In the genomic region with DNA sequence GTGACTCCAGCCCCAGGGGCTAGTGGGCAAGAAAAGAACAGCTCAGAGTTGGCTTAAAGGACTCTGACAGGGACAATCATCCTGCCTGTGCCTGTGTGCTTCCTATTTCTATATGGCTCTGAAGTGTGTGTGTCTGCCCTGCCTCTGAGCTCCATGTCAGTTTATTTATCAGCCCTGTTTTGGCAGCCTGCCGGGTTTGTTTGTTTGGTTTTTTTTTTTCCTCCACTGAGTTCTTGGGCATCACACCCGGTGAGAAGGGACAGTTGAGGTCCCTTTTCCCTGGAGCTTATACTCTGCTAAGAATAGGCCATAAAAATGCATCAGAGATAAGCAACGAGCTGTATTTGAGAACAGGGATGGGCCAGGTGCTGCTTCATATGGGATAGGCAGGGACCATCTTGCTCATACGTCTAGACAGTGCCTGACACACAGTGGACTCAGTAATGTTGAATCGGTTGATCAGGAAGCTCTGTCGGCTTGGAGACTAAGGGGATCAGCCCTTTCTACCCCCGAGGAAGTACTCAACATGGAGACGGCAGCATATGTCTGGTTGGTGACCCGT, we compare ENCODE assay signal across 19 mouse cellular contexts. TPM values are rescaled to one million over a fixed set of nuclear protein-coding genes. Genes with fewer than 3 reads are reported as not detected.
DNase-seq lines count a peak whose midpoint lies in the region; ATAC-seq lines count a peak whose summit lies in the region.
"Had no signal": no experiment of that assay in that cellular context is flagged by ENCODE, and none has a peak within 500 bp of the region (broad histone marks: within the 10 kb centered on the region; RNA-seq: fewer than 3 reads in every experiment).

No protein-coding gene starts in this region.

- H3K9me3 ChIP-seq in heart, embryonic 11.5 days (replicated peaks; ENCODE audit: control insufficient read depth, low read length) = no peaks in the 10 kb centered on the region
- no peaks in the 10 kb centered on the region for H3K9me3 ChIP-seq in stomach, embryonic 16.5 days (replicated peaks; ENCODE audit: control insufficient read depth, low read length)
- H3K9me3 ChIP-seq: hindbrain, embryonic 12.5 days had no signal

- no peak for ATAC-seq in heart, embryonic 11.5 days (replicated peaks; ENCODE audit: insufficient number of reproducible peaks, low FRiP score, low TSS enrichment)
- no peak for ATAC-seq in stomach, embryonic 16.5 days (ENCODE audit: insufficient read depth, low FRiP score)
- no peak for ATAC-seq in inflammation-experienced regulatory T-cells, adult 6 months
- ATAC-seq: forebrain, postnatal 0 days had no signal

- H3K4me1 ChIP-seq in heart, embryonic 11.5 days (ENCODE audit: control insufficient read depth, insufficient read depth, low read length) = peaks cover 32% of the 10 kb centered on the region
- H3K4me1 ChIP-seq in stomach, embryonic 16.5 days (ENCODE audit: control insufficient read depth, insufficient read depth, low read length) = peaks cover 12% of the 10 kb centered on the region
- H3K4me1 ChIP-seq: hindbrain, embryonic 12.5 days had no signal

- no peaks in the 10 kb centered on the region for H3K36me3 ChIP-seq in heart, embryonic 11.5 days (ENCODE audit: control insufficient read depth, insufficient read depth, low read length)
- no peaks in the 10 kb centered on the region for H3K36me3 ChIP-seq in stomach, embryonic 16.5 days (ENCODE audit: control insufficient read depth, insufficient read depth, low read length)
- H3K36me3 ChIP-seq: hindbrain, embryonic 12.5 days had no signal

- no peak overlapping the region for H3K4me3 ChIP-seq in heart, embryonic 11.5 days (ENCODE audit: low read depth, low read length)
- H3K4me3 ChIP-seq in stomach, embryonic 16.5 days (replicated peaks; ENCODE audit: low read length) = no peak overlapping the region
- H3K4me3 ChIP-seq: hindbrain, embryonic 12.5 days had no signal

- DNase-seq in heart, adult 11 months = no peak
- peak; percentile 38 for DNase-seq in kidney, postnatal 10 days
- DNase-seq in kidney, adult 18-20 months = no peak
- peak; percentile 58 for DNase-seq in testis, postnatal 10 days (ENCODE audit: low spot score)
- no peak for DNase-seq in testis, postnatal 14 days (ENCODE audit: low spot score)
- DNase-seq: adrenal gland, postnatal 14 days; cerebellum, adult 9-11 months; forebrain, postnatal 0 days; kidney, adult 11 months; layer of hippocampus, postnatal 36 days; lung, postnatal 36 days; midbrain, embryonic 14.5 days; thymus, adult 2 months had no signal

- peak overlapping the region; percentile 10; the same call in 1 of the 2 replicates for H3K27ac ChIP-seq in heart, embryonic 11.5 days (ENCODE audit: low read depth, low read length)
- H3K27ac ChIP-seq in stomach, embryonic 16.5 days (ENCODE audit: low read length) = peak overlapping the region; percentile 43; the same call in 1 of the 2 replicates
- H3K27ac ChIP-seq: hindbrain, embryonic 12.5 days had no signal

- H3K27me3 ChIP-seq in heart, embryonic 11.5 days (ENCODE audit: control insufficient read depth, insufficient read depth, low read length) = no peaks in the 10 kb centered on the region
- no peaks in the 10 kb centered on the region for H3K27me3 ChIP-seq in stomach, embryonic 16.5 days (ENCODE audit: control insufficient read depth, insufficient read depth, low read length)

- no peak overlapping the region for H3K4me2 ChIP-seq in heart, embryonic 11.5 days
- no peak overlapping the region for H3K4me2 ChIP-seq in stomach, embryonic 16.5 days (ENCODE audit: low read depth, low read length)
- H3K4me2 ChIP-seq: hindbrain, embryonic 12.5 days had no signal

- no peak overlapping the region for H3K9ac ChIP-seq in heart, embryonic 11.5 days (ENCODE audit: low read depth, low read length)
- H3K9ac ChIP-seq in stomach, embryonic 16.5 days (ENCODE audit: low read length) = no peak overlapping the region
- H3K9ac ChIP-seq: forebrain, postnatal 0 days had no signal

- WGBS in heart, embryonic 11.5 days (ENCODE audit: insufficient replicate concordance) = 54% methylated on average over 9 of the region's 9 CpGs
- WGBS in stomach, embryonic 16.5 days = 42% methylated on average over 9 of the region's 9 CpGs

RNA-seq across cellular contexts. Expression of gene Marcksl1, which starts 11.0 kb away (rescaled TPM):
- 506 and 517 TPM in 2 replicates for polyA plus RNA-seq in heart, embryonic 11.5 days (2014; fragmentation: Nextera tagmentation; extraction: Ambion mirVana)
- 259 and 296 TPM in 2 replicates for polyA plus RNA-seq in stomach, embryonic 16.5 days (2015; fragmentation: Nextera tagmentation; extraction: Ambion mirVana)
- 1 to 10 TPM; 2.7 to 4.9 (median 4.4) TPM for polyA plus RNA-seq in inflammation-experienced regulatory T-cells, adult 6 months (2017; shearing (Covaris generic))

RNA-seq across cellular contexts. Expression of gene Fam229a, which starts 11.4 kb away (rescaled TPM):
- not detected in 2 replicates for polyA plus RNA-seq in heart, embryonic 11.5 days (2014; fragmentation: Nextera tagmentation; extraction: Ambion mirVana)
- polyA plus RNA-seq in stomach, embryonic 16.5 days (2015; fragmentation: Nextera tagmentation; extraction: Ambion mirVana) = not detected in 2 replicates
- polyA plus RNA-seq in inflammation-experienced regulatory T-cells, adult 6 months (2017; shearing (Covaris generic)) = not detected
- polyA plus RNA-seq: embryonic facial prominence, embryonic 14.5 days; hindbrain, embryonic 12.5 days; midbrain, embryonic 14.5 days had no signal

RNA-seq across cellular contexts. Expression of gene Tssk3, which starts 11.6 kb away (rescaled TPM):
- polyA plus RNA-seq in heart, embryonic 11.5 days (2014; fragmentation: Nextera tagmentation; extraction: Ambion mirVana) = not detected in 2 replicates
- not detected in 2 replicates for polyA plus RNA-seq in stomach, embryonic 16.5 days (2015; fragmentation: Nextera tagmentation; extraction: Ambion mirVana)
- not detected for polyA plus RNA-seq in inflammation-experienced regulatory T-cells, adult 6 months (2017; shearing (Covaris generic))
- polyA plus RNA-seq: embryonic facial prominence, embryonic 14.5 days; hindbrain, embryonic 12.5 days; liver, adult 2 months; thymus, adult 2 months had no signal

RNA-seq across cellular contexts. Expression of gene Hdac1, which starts 40.1 kb away (rescaled TPM):
- polyA plus RNA-seq in heart, embryonic 11.5 days (2014; fragmentation: Nextera tagmentation; extraction: Ambion mirVana) = 154 and 175 TPM in 2 replicates
- 195 and 205 TPM in 2 replicates for polyA plus RNA-seq in stomach, embryonic 16.5 days (2015; fragmentation: Nextera tagmentation; extraction: Ambion mirVana)
- 100 to 1,000 TPM; 256 to 267 (median 261) TPM for polyA plus RNA-seq in inflammation-experienced regulatory T-cells, adult 6 months (2017; shearing (Covaris generic))

RNA-seq across cellular contexts. Expression of gene Bsdc1, which starts 41.0 kb away (rescaled TPM):
- polyA plus RNA-seq in heart, embryonic 11.5 days (2014; fragmentation: Nextera tagmentation; extraction: Ambion mirVana) = 24.1 and 24.6 TPM in 2 replicates
- polyA plus RNA-seq in stomach, embryonic 16.5 days (2015; fragmentation: Nextera tagmentation; extraction: Ambion mirVana) = 28.0 and 30.5 TPM in 2 replicates
- 10 to 100 TPM; 20.2 to 33.8 (median 28.8) TPM for polyA plus RNA-seq in inflammation-experienced regulatory T-cells, adult 6 months (2017; shearing (Covaris generic))

Comparison
In these comparisons a context has a peak if more than half of its experiments do, and no peak if none do; other contexts are left out.
1. DNase-seq: peak in kidney, postnatal 10 days (single experiment) and testis, postnatal 10 days (single experiment); none in heart, adult 11 months (single experiment), kidney, adult 18-20 months (single experiment) and testis, postnatal 14 days (single experiment).
2. RNA of gene Marcksl1, which starts 11.0 kb away (polyA plus RNA-seq): 506 to 517 TPM in heart, embryonic 11.5 days and 259 to 296 TPM in stomach, embryonic 16.5 days; 2.7 to 4.9 TPM in inflammation-experienced regulatory T-cells, adult 6 months; every median in the first group is over 10 times any median in the second.